9 mouse cellular contexts compared by ENCODE assay signal in the genomic region with DNA sequence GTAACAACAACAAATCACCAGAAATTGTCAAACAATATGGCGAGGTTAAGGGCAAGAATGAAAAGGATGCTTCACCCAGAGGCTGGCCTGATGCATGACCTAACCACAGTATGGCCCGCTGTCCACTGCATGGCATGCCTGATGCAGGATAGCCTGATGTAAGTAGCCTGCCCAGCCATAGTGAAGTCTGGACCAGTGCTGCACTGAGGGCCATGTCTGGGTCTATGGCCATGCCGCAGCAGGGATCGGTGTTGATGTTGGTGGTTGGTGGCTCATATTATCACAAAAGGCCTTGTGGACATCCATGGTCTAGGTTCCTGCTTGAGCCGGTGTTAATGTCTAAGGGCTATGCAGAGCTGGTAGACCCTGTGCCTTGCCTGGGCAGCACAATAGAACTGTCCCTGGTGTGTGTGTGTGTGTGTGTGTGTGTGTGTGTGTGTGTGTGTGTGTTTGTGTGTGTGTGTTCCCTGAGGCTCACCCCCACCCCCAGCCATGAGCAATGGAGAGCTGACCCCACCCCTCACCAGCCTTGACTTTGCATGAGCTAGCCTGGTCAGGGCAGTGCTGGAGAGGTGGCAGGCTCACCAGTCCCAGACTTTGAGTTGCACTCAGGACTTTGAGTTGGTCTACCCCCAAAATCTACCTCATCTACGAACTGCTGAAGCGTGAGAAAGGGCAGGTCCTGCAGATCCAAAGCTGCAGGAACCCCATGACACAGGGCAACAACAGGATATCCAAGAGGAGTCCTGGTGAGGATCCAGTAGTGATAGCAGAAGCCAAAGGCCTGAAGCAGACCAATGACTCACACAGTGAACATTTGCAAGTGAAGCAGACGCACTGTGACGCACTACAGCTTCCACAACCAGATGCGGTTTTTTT. TPM values are rescaled to one million over a fixed set of nuclear protein-coding genes. Genes with fewer than 3 reads are reported as not detected.
A peak's percentile ranks its signal among the peaks of the same experiment; 100 is the strongest.
DNase-seq lines count a peak whose midpoint lies in the region; ATAC-seq and TF ChIP-seq lines count a peak whose summit lies in the region.
"Had no signal": no experiment of that assay in that cellular context is flagged by ENCODE, and none has a peak within 500 bp of the region (broad histone marks: within the 10 kb centered on the region; RNA-seq: fewer than 3 reads in every experiment).

No protein-coding gene starts in this region.

- H3K4me1 ChIP-seq in kidney, embryonic 14.5 days (ENCODE audit: control insufficient read depth, insufficient read depth, low read length): no peaks in the 10 kb centered on the region
- peaks cover 4% of the 10 kb centered on the region; the same call in 1 of the 2 replicates for H3K4me1 ChIP-seq in heart, embryonic 11.5 days (ENCODE audit: control insufficient read depth, insufficient read depth, low read length)
- H3K4me1 ChIP-seq in limb, embryonic 14.5 days (ENCODE audit: control insufficient read depth, insufficient read depth, low read length): 0 out of 2 replicates have a peak, but pooled peaks cover 1% of the 10 kb centered on the region

- H3K9me3 ChIP-seq in kidney, embryonic 14.5 days (ENCODE audit: control insufficient read depth, low read length): no peaks in the 10 kb centered on the region
- H3K9me3 ChIP-seq in heart, embryonic 11.5 days (replicated peaks; ENCODE audit: control insufficient read depth, low read length): no peaks in the 10 kb centered on the region
- H3K9me3 ChIP-seq in limb, embryonic 14.5 days (ENCODE audit: control insufficient read depth, low read length): no peaks in the 10 kb centered on the region
- H3K9me3 ChIP-seq: G1E had no signal

- 0 out of 2 replicates have a peak, but pooled peaks have one; percentile 39 for ATAC-seq in kidney, embryonic 14.5 days (ENCODE audit: low FRiP score, low TSS enrichment)
- peak; percentile 29 for ATAC-seq in activated CD4-positive, CD25-positive, alpha-beta regulatory T cell, adult 4 months
- ATAC-seq in heart, embryonic 11.5 days (replicated peaks; ENCODE audit: insufficient number of reproducible peaks, low FRiP score, low TSS enrichment): 0 out of 2 replicates have a peak, but pooled peaks have one; percentile 49
- 0 out of 2 replicates have a peak, but pooled peaks have one; percentile 20 for ATAC-seq in limb, embryonic 14.5 days (ENCODE audit: low FRiP score, low read depth)

- no peak overlapping the region for H3K4me2 ChIP-seq in kidney, embryonic 14.5 days (replicated peaks; ENCODE audit: low read depth, low read length)
- peak overlapping the region; percentile 10; the same call in 1 of the 2 replicates for H3K4me2 ChIP-seq in heart, embryonic 11.5 days
- no peak overlapping the region for H3K4me2 ChIP-seq in limb, embryonic 14.5 days (replicated peaks; ENCODE audit: low read depth, low read length, severe bottlenecking)

- no peak for DNase-seq in kidney, adult 18-20 months
- DNase-seq in limb, embryonic 14.5 days (ENCODE audit: low spot score): no peak
- no peak for DNase-seq in frontal cortex, postnatal 25 days (ENCODE audit: low spot score in 2 of 2)
- no peak for DNase-seq in cerebellum, adult 9-10 months
- DNase-seq in cerebellum, adult 18-20 months: no peak

- H3K9ac ChIP-seq in kidney, embryonic 14.5 days (ENCODE audit: low read depth, low read length): no peak overlapping the region
- no peak overlapping the region for H3K9ac ChIP-seq in heart, embryonic 11.5 days (ENCODE audit: low read depth, low read length)
- no peak overlapping the region for H3K9ac ChIP-seq in limb, embryonic 14.5 days (ENCODE audit: low read depth, low read length, severe bottlenecking)

- no peak overlapping the region for H3K27ac ChIP-seq in kidney, embryonic 14.5 days (ENCODE audit: low read depth, low read length)
- H3K27ac ChIP-seq in heart, embryonic 11.5 days (ENCODE audit: low read depth, low read length): no peak overlapping the region
- no peak overlapping the region for H3K27ac ChIP-seq in limb, embryonic 14.5 days (replicated peaks; ENCODE audit: low read depth, low read length)

- 0 out of 2 replicates have a peak, but pooled peaks cover 3% of the 10 kb centered on the region for H3K27me3 ChIP-seq in kidney, embryonic 14.5 days (ENCODE audit: control insufficient read depth, insufficient read depth, low read length)
- H3K27me3 ChIP-seq in heart, embryonic 11.5 days (ENCODE audit: control insufficient read depth, insufficient read depth, low read length): no peaks in the 10 kb centered on the region
- no peaks in the 10 kb centered on the region for H3K27me3 ChIP-seq in limb, embryonic 14.5 days (ENCODE audit: control insufficient read depth, insufficient read depth, low read length)

- 75% methylated on average over 10 of the region's 10 CpGs for WGBS in kidney, embryonic 14.5 days
- WGBS in heart, embryonic 11.5 days (ENCODE audit: insufficient replicate concordance): 64% methylated on average over 10 of the region's 10 CpGs
- 81% methylated on average over 10 of the region's 10 CpGs for WGBS in limb, embryonic 14.5 days

- TF ChIP-seq POLR2A in limb, embryonic 14.5 days (IDR thresholded peaks at IDR 0.05; ENCODE audit: borderline replicate concordance, extremely low read depth, insufficient read depth, insufficient read length): no peak

- H3K36me3 ChIP-seq in kidney, embryonic 14.5 days (ENCODE audit: control insufficient read depth, insufficient read depth, low read length): no peaks in the 10 kb centered on the region
- no peaks in the 10 kb centered on the region for H3K36me3 ChIP-seq in heart, embryonic 11.5 days (ENCODE audit: control insufficient read depth, insufficient read depth, low read length)
- H3K36me3 ChIP-seq in limb, embryonic 14.5 days (ENCODE audit: control insufficient read depth, insufficient read depth, low read length): no peaks in the 10 kb centered on the region
- H3K36me3 ChIP-seq: G1E had no signal

- no peak overlapping the region for H3K4me3 ChIP-seq in kidney, embryonic 14.5 days (ENCODE audit: low read length)
- no peak overlapping the region for H3K4me3 ChIP-seq in heart, embryonic 11.5 days (ENCODE audit: low read depth, low read length)
- no peak overlapping the region for H3K4me3 ChIP-seq in limb, embryonic 14.5 days (replicated peaks; ENCODE audit: low read length)

RNA-seq across cellular contexts. Expression of a gene that starts 7.0 kb away (rescaled TPM):
- not detected in 2 replicates for polyA plus RNA-seq in kidney, embryonic 14.5 days (2014; fragmentation: Nextera tagmentation; extraction: Ambion mirVana)
- polyA plus RNA-seq in activated CD4-positive, CD25-positive, alpha-beta regulatory T cell, adult 4 months (2017; shearing (Covaris generic)): 1,000 to 10,000 TPM; 1,534 to 1,587 TPM
- 0.20 TPM in 1 of 2 replicates, not detected in the other for polyA plus RNA-seq in heart, embryonic 11.5 days (2014; fragmentation: Nextera tagmentation; extraction: Ambion mirVana)
- polyA plus RNA-seq in limb, embryonic 14.5 days (2012; rRNA removed): not detected in 2 replicates
- polyA plus RNA-seq in limb, embryonic 14.5 days (2014; fragmentation: Nextera tagmentation; extraction: Ambion mirVana): not detected in 2 replicates
- polyA plus RNA-seq: G1E had no signal

Comparison
In these comparisons a context has a peak if more than half of its experiments do, and no peak if none do; other contexts are left out.
1. RNA of a gene that starts 7.0 kb away (polyA plus RNA-seq): 1,534 to 1,587 TPM in activated CD4-positive, CD25-positive, alpha-beta regulatory T cell, adult 4 months; 0.20 TPM in heart, embryonic 11.5 days, not detected in kidney, embryonic 14.5 days and not detected in limb, embryonic 14.5 days; every median in the first group is over 1,000 times any median in the second.
2. Peak in every context shown above with its lines, with median percentiles within 50 percentile points of each other: ATAC-seq.